Mouse (Mus musculus) spleen, adult 2 months (tissue): ENCODE measurements at regions not wholly inside any gene's neighbourhood (a gene's known extent, or its start where the extent isn't known, plus 50 kb on each side); places are given as distances from the start of the nearest gene placed in this dataset.

ENCODE experiments used
- DNase-seq, 2 experiments: peaks; one replicate each; pipeline versions ENCODE4 v3.0.0 to v3.0.0-alpha.2; 2012 to 2021; ENCODE audit warnings: low spot score in 2 of 2, low read depth in 1 of 2
- H3K27ac ChIP-seq: fragments of 200-500 bp; 2 replicates; pipeline ENCODE4 v1.5.1; 2012; ENCODE audit warnings: low read length, inconsistent platforms; ENCODE audit not compliant: insufficient read depth
- H3K27me3 ChIP-seq: fragments of 200-500 bp; 2 replicates; pipeline ENCODE4 v1.6.1; 2012; ENCODE audit warnings: mild to moderate bottlenecking, moderate library complexity, low read length, inconsistent platforms; ENCODE audit not compliant: control insufficient read depth, insufficient read depth
- H3K36me3 ChIP-seq: fragments of 200-500 bp; 2 replicates; pipeline ENCODE4 v1.6.1; 2012; ENCODE audit warnings: mild to moderate bottlenecking, low read length, inconsistent platforms; ENCODE audit not compliant: control insufficient read depth, insufficient read depth
- H3K4me1 ChIP-seq: fragments of 200-500 bp; 2 replicates; pipeline ENCODE4 v1.6.1; 2011; ENCODE audit warnings: inconsistent platforms; ENCODE audit not compliant: control insufficient read depth, insufficient read depth, insufficient read length
- H3K4me3 ChIP-seq: fragments of 200-500 bp; 2 replicates; pipeline ENCODE4 v1.5.1; 2011; ENCODE audit warnings: mild to moderate bottlenecking, inconsistent platforms; ENCODE audit not compliant: insufficient read depth, insufficient read length; ENCODE audit errors: extremely low read depth
- CTCF ChIP-seq: fragments of 200-500 bp; IDR thresholded peaks from 2 replicates; pipeline ENCODE4 v1.5.1; 2011; ENCODE audit warnings: mild to moderate bottlenecking, inconsistent platforms; ENCODE audit not compliant: insufficient read depth, insufficient read length, insufficient replicate concordance; ENCODE audit errors: extremely low read depth
- POLR2A ChIP-seq: fragments of 200-500 bp; IDR thresholded peaks from 2 replicates; pipeline ENCODE4 v1.6.1; 2011; ENCODE audit warnings: low read depth, low read length, inconsistent platforms
- WGBS: fragments of 180-500 bp; shearing (Covaris S2); methylation state at CpG from one replicate; pipeline ENCODE4 v1.1.7; 2018; 5-methylcytosine and 5-hydroxymethylcytosine counted together

- H3K36me3 ChIP-seq: no peaks in the 10 kb centered on the region
- H3K27ac ChIP-seq: no peak overlapping the region
- DNase-seq: no peak
- 87% methylated on average over 9 of the region's 9 CpGs for WGBS
- H3K4me1 ChIP-seq: no peaks in the 10 kb centered on the region; the same call in 1 of the 2 replicates
- TF ChIP-seq POLR2A (no peak), CTCF (no peak)
- no peaks in the 10 kb centered on the region for H3K27me3 ChIP-seq
- H3K4me3 ChIP-seq: no peak overlapping the region
Observed at GRCm38 (mm10) chr4:87718166-87718805, 314.9 kb downstream of the Mllt3 start.

GRCm38 (mm10) chr4:87715212-87715933, 317.8 kb downstream of the Mllt3 start:
- DNase-seq: no peak
- Histone ChIP-seq H3K4me3 (no peak overlapping the region), H3K27ac (no peak overlapping the region), H3K27me3 (no peaks in the 10 kb centered on the region), H3K36me3 (no peaks in the 10 kb centered on the region), H3K4me1 (no peaks in the 10 kb centered on the region; the same call in 1 of the 2 replicates)
- WGBS: 84% methylated on average over 11 of the region's 11 CpGs
- TF ChIP-seq POLR2A (no peak), CTCF (no peak)

GRCm38 (mm10) chr4:87712691-87713090, 320.5 kb downstream of the Mllt3 start:
- TF ChIP-seq POLR2A (no peak), CTCF (no peak)
- Histone ChIP-seq H3K27ac (no peak overlapping the region), H3K27me3 (no peaks in the 10 kb centered on the region), H3K36me3 (no peaks in the 10 kb centered on the region), H3K4me3 (no peak overlapping the region), H3K4me1 (no peaks in the 10 kb centered on the region)
- no peak for DNase-seq
- WGBS: 82% methylated on average over 2 of the region's 2 CpGs

- 96% methylated on average over 3 of the region's 3 CpGs for WGBS
Observed at GRCm38 (mm10) chr4:87712286-87712685, 320.9 kb downstream of the Mllt3 start.

GRCm38 (mm10) chr4:87711185-87711827, 321.9 kb downstream of the Mllt3 start:
- no peak overlapping the region for H3K27ac ChIP-seq
- H3K27me3 ChIP-seq: no peaks in the 10 kb centered on the region
- whole genome bisulfite sequencing: 33% methylated on average over 8 of the region's 8 CpGs
- no peak for TF ChIP-seq POLR2A
- no peak overlapping the region for H3K4me3 ChIP-seq
- no peaks in the 10 kb centered on the region for H3K36me3 ChIP-seq
- no peaks in the 10 kb centered on the region for H3K4me1 ChIP-seq
- no peak for DNase-seq

More at GRCm38 (mm10) chr4:87712286-87712685, 320.9 kb downstream of the Mllt3 start:
- H3K4me1 ChIP-seq: no peaks in the 10 kb centered on the region
- no peaks in the 10 kb centered on the region for H3K27me3 ChIP-seq
- no peak overlapping the region for H3K4me3 ChIP-seq
- TF ChIP-seq POLR2A: no peak
- TF ChIP-seq CTCF: no peak
- no peak for DNase-seq
- H3K27ac ChIP-seq: no peak overlapping the region
- H3K36me3 ChIP-seq: no peaks in the 10 kb centered on the region

GRCm38 (mm10) chr4:87708981-87709645, 324.1 kb downstream of the Mllt3 start:
- H3K27me3 ChIP-seq: no peaks in the 10 kb centered on the region
- no peak for DNase-seq

More at GRCm38 (mm10) chr4:87708981-87709645, 324.1 kb downstream of the Mllt3 start:
- no peaks in the 10 kb centered on the region for H3K4me1 ChIP-seq
- TF ChIP-seq CTCF (no peak), POLR2A (no peak)
- 74% methylated on average over 5 of the region's 5 CpGs for WGBS
- H3K4me3 ChIP-seq: no peak overlapping the region
- H3K36me3 ChIP-seq: no peaks in the 10 kb centered on the region
- H3K27ac ChIP-seq: no peak overlapping the region
